Mouse (Mus musculus) heart, embryonic 12.5 days (tissue): ENCODE data around the gene Adamtsl1. TPM values are rescaled to one million over a fixed set of nuclear protein-coding genes. Genes with fewer than 3 reads are reported as not detected.

ENCODE experiments used
- ATAC-seq: fragments of 200-750 bp; cut with Nextera tagmentation; 2 replicates; pipeline ENCODE4 v1.8.0; 2017; ENCODE audit warnings: moderate TSS enrichment, moderate library complexity; ENCODE audit not compliant: insufficient number of reproducible peaks, low FRiP score
- H3K27ac ChIP-seq: fragments of 300-500 bp; sonication (generic); 2 replicates; pipeline ENCODE4 v1.5.1; 2016; ENCODE audit warnings: mild to moderate bottlenecking, moderate library complexity; ENCODE audit not compliant: poor library complexity, severe bottlenecking
- H3K27me3 ChIP-seq: fragments of 300-500 bp; sonication (generic); replicated peaks from 2 replicates; pipeline ENCODE4 v1.6.1; 2016; ENCODE audit warnings: mild to moderate bottlenecking, moderate library complexity
- H3K36me3 ChIP-seq: fragments of 300-500 bp; sonication (generic); 2 replicates; pipeline ENCODE4 v1.6.1; 2016; ENCODE audit warnings: mild to moderate bottlenecking, moderate library complexity
- H3K4me1 ChIP-seq: fragments of 300-500 bp; sonication (generic); replicated peaks from 2 replicates; pipeline ENCODE4 v1.6.1; 2016; ENCODE audit warnings: mild to moderate bottlenecking
- H3K4me2 ChIP-seq: fragments of 300-500 bp; sonication (generic); 2 replicates; pipeline ENCODE4 v1.6.1; 2016; ENCODE audit warnings: mild to moderate bottlenecking, moderate library complexity
- H3K4me3 ChIP-seq: fragments of 300-500 bp; sonication (generic); 2 replicates; pipeline ENCODE4 v1.5.1; 2016; ENCODE audit warnings: mild to moderate bottlenecking
- H3K9ac ChIP-seq: fragments of 300-500 bp; sonication (generic); 2 replicates; pipeline ENCODE4 v1.6.1; 2016; ENCODE audit warnings: mild to moderate bottlenecking, moderate library complexity
- H3K9me3 ChIP-seq: fragments of 300-500 bp; sonication (generic); replicated peaks from 2 replicates; pipeline ENCODE4 v1.6.1; 2016; ENCODE audit warnings: mild to moderate bottlenecking, moderate library complexity
- WGBS: fragments of 180-500 bp; shearing (Covaris S2); methylation state at CpG from one replicate; pipeline ENCODE4 v1.1.7; 2016; 5-methylcytosine and 5-hydroxymethylcytosine counted together
- polyA plus RNA-seq: library from polyadenylated mRNA; unstranded; fragments of >200 nt; fragmentation: Nextera tagmentation; extraction: Ambion mirVana; gene quantifications from 2 replicates; pipeline ENCODE4 v1.2.1, GENCODE M21; 2016

Adamtsl1 gene
- polyA plus RNA-seq, 1 experiment from 2014 or later, result 12.4 TPM

- Histone ChIP-seq H3K27ac (no peak overlapping the region), H3K4me1 (no peaks in the 10 kb centered on the region), H3K9me3 (no peaks in the 10 kb centered on the region), H3K27me3 (no peaks in the 10 kb centered on the region), H3K4me3 (no peak overlapping the region), H3K4me2 (no peak overlapping the region), H3K36me3 (no peaks in the 10 kb centered on the region), H3K9ac (no peak overlapping the region)
- no peak for ATAC-seq
- 78% methylated on average over 4 of the region's 4 CpGs for WGBS
Observed at GRCm38 (mm10) chr4:86353550-86353949, 839.6 kb downstream of the Adamtsl1 start.

GRCm38 (mm10) chr4:86359398-86359797 lies 845.4 kb downstream of the Adamtsl1 start:
- H3K9me3 ChIP-seq, result no peaks in the 10 kb centered on the region
- H3K36me3 ChIP-seq, result no peaks in the 10 kb centered on the region
- 79% methylated on average over 5 of the region's 5 CpGs for WGBS
- H3K4me1 ChIP-seq, result no peaks in the 10 kb centered on the region
- no peak overlapping the region for H3K27ac ChIP-seq
- no peak overlapping the region for H3K9ac ChIP-seq
- H3K4me3 ChIP-seq, result no peak overlapping the region
- no peak overlapping the region for H3K4me2 ChIP-seq
- no peak for ATAC-seq
- H3K27me3 ChIP-seq, result no peaks in the 10 kb centered on the region

- WGBS, result 72% methylated on average over 8 of the region's 8 CpGs
- no peak for ATAC-seq
- no peak overlapping the region for H3K4me2 ChIP-seq
- H3K9ac ChIP-seq, result no peak overlapping the region
- no peak overlapping the region for H3K4me3 ChIP-seq
- no peaks in the 10 kb centered on the region for H3K27me3 ChIP-seq
- H3K36me3 ChIP-seq, result no peaks in the 10 kb centered on the region
- H3K4me1 ChIP-seq, result peaks cover 17% of the 10 kb centered on the region
- H3K9me3 ChIP-seq, result no peaks in the 10 kb centered on the region
- no peak overlapping the region for H3K27ac ChIP-seq
Observed at GRCm38 (mm10) chr4:86369055-86369454, 855.1 kb downstream of the Adamtsl1 start.

- 61% methylated on average over 2 of the region's 2 CpGs for WGBS
- H3K27ac ChIP-seq, result no peak overlapping the region
- no peaks in the 10 kb centered on the region for H3K36me3 ChIP-seq
- H3K9ac ChIP-seq, result no peak overlapping the region
- no peak overlapping the region for H3K4me2 ChIP-seq
- H3K4me3 ChIP-seq, result no peak overlapping the region
- H3K27me3 ChIP-seq, result no peaks in the 10 kb centered on the region
- no peak for ATAC-seq
- no peaks in the 10 kb centered on the region for H3K9me3 ChIP-seq
- peaks cover 19% of the 10 kb centered on the region for H3K4me1 ChIP-seq
Observed at GRCm38 (mm10) chr4:86373166-86373565, 859.2 kb downstream of the Adamtsl1 start.

GRCm38 (mm10) chr4:86383124-86383523 lies 869.2 kb downstream of the Adamtsl1 start:
- Histone ChIP-seq H3K9ac (no peak overlapping the region), H3K27me3 (no peaks in the 10 kb centered on the region), H3K4me2 (no peak overlapping the region), H3K27ac (no peak overlapping the region), H3K36me3 (0 out of 2 replicates have a peak, but pooled peaks cover 4% of the 10 kb centered on the region), H3K9me3 (no peaks in the 10 kb centered on the region), H3K4me1 (peaks cover 18% of the 10 kb centered on the region), H3K4me3 (no peak overlapping the region)
- ATAC-seq, result no peak
- WGBS, result 46% methylated on average over 2 of the region's 2 CpGs

GRCm38 (mm10) chr4:86385121-86385520 lies 871.1 kb downstream of the Adamtsl1 start:
- no peak overlapping the region for H3K4me2 ChIP-seq
- no peak for ATAC-seq
- H3K27ac ChIP-seq, result no peak overlapping the region
- 0 out of 2 replicates have a peak, but pooled peaks cover 4% of the 10 kb centered on the region for H3K36me3 ChIP-seq
- H3K9me3 ChIP-seq, result no peaks in the 10 kb centered on the region
- H3K4me1 ChIP-seq, result peaks cover 12% of the 10 kb centered on the region
- 83% methylated on average over 6 of the region's 6 CpGs for WGBS
- no peak overlapping the region for H3K9ac ChIP-seq
- no peaks in the 10 kb centered on the region for H3K27me3 ChIP-seq
- H3K4me3 ChIP-seq, result no peak overlapping the region

- H3K4me3 ChIP-seq, result no peak overlapping the region
- whole genome bisulfite sequencing, result 80% methylated on average over 5 of the region's 5 CpGs
- no peaks in the 10 kb centered on the region for H3K9me3 ChIP-seq
- no peak overlapping the region for H3K27ac ChIP-seq
- ATAC-seq, result no peak
- H3K4me1 ChIP-seq, result peaks cover 14% of the 10 kb centered on the region
- H3K9ac ChIP-seq, result no peak overlapping the region
- H3K36me3 ChIP-seq, result 0 out of 2 replicates have a peak, but pooled peaks cover 4% of the 10 kb centered on the region
- no peaks in the 10 kb centered on the region for H3K27me3 ChIP-seq
- H3K4me2 ChIP-seq, result no peak overlapping the region
Observed at GRCm38 (mm10) chr4:86388430-86388829, 874.5 kb downstream of the Adamtsl1 start.

GRCm38 (mm10) chr4:86391176-86391575 lies 877.2 kb downstream of the Adamtsl1 start:
- no peaks in the 10 kb centered on the region for H3K27me3 ChIP-seq
- 19% methylated on average over 3 of the region's 3 CpGs for WGBS
- H3K9me3 ChIP-seq, result no peaks in the 10 kb centered on the region
- H3K4me3 ChIP-seq, result no peak overlapping the region
- peak overlapping the region; percentile 81 for H3K27ac ChIP-seq
- peaks cover 21% of the 10 kb centered on the region for H3K4me1 ChIP-seq
- no peak overlapping the region for H3K9ac ChIP-seq
- peak; percentile 36; the same call in 1 of the 2 replicates for ATAC-seq
- no peak overlapping the region for H3K4me2 ChIP-seq
- no peaks in the 10 kb centered on the region for H3K36me3 ChIP-seq

- Histone ChIP-seq H3K9me3 (no peaks in the 10 kb centered on the region), H3K27ac (no peak overlapping the region), H3K4me1 (peaks cover 26% of the 10 kb centered on the region), H3K4me2 (no peak overlapping the region), H3K27me3 (no peaks in the 10 kb centered on the region), H3K4me3 (no peak overlapping the region), H3K36me3 (no peaks in the 10 kb centered on the region), H3K9ac (no peak overlapping the region)
- WGBS, result 70% methylated on average over 6 of the region's 6 CpGs
- no peak for ATAC-seq
Observed at GRCm38 (mm10) chr4:86395636-86396035, 881.7 kb downstream of the Adamtsl1 start.

- no peak overlapping the region for H3K4me3 ChIP-seq
- WGBS, result 72% methylated on average over 7 of the region's 7 CpGs
- H3K4me1 ChIP-seq, result peaks cover 22% of the 10 kb centered on the region
- no peaks in the 10 kb centered on the region for H3K9me3 ChIP-seq
- H3K4me2 ChIP-seq, result no peak overlapping the region
- no peaks in the 10 kb centered on the region for H3K36me3 ChIP-seq
- H3K9ac ChIP-seq, result no peak overlapping the region
- no peak for ATAC-seq
- no peaks in the 10 kb centered on the region for H3K27me3 ChIP-seq
- H3K27ac ChIP-seq, result no peak overlapping the region
Observed at GRCm38 (mm10) chr4:86396672-86397288, 882.8 kb downstream of the Adamtsl1 start.

- WGBS, result 47% methylated on average over 2 of the region's 2 CpGs
- ATAC-seq, result no peak
- Histone ChIP-seq H3K4me2 (no peak overlapping the region), H3K9me3 (no peaks in the 10 kb centered on the region), H3K9ac (no peak overlapping the region), H3K36me3 (no peaks in the 10 kb centered on the region), H3K4me1 (peaks cover 22% of the 10 kb centered on the region), H3K27me3 (no peaks in the 10 kb centered on the region), H3K4me3 (no peak overlapping the region), H3K27ac (no peak overlapping the region)
Observed at GRCm38 (mm10) chr4:86397470-86397869, 883.5 kb downstream of the Adamtsl1 start.

GRCm38 (mm10) chr4:86401116-86401515 lies 887.1 kb downstream of the Adamtsl1 start:
- no peaks in the 10 kb centered on the region for H3K36me3 ChIP-seq
- no peak for ATAC-seq
- H3K9ac ChIP-seq, result no peak overlapping the region
- H3K4me3 ChIP-seq, result no peak overlapping the region
- H3K9me3 ChIP-seq, result no peaks in the 10 kb centered on the region
- peaks cover 25% of the 10 kb centered on the region for H3K4me1 ChIP-seq
- 34% methylated on average over 3 of the region's 3 CpGs for WGBS
- H3K27ac ChIP-seq, result no peak overlapping the region
- H3K4me2 ChIP-seq, result no peak overlapping the region
- no peaks in the 10 kb centered on the region for H3K27me3 ChIP-seq
